Mouse (Mus musculus) heart, adult 2 months (tissue): ENCODE results near the gene Morf4l1.

ENCODE experiments used
- CTCF ChIP-seq: fragments of 200-600 bp; IDR thresholded peaks from 2 replicates; pipeline ENCODE4 v1.8.1; 2022; ENCODE audit warnings: antibody characterized with exemption, mild to moderate bottlenecking, moderate library complexity
- EP300 ChIP-seq: fragments of 200-500 bp; IDR thresholded peaks from 2 replicates; pipeline ENCODE4 v1.6.1; 2011; ENCODE audit warnings: low read depth, low read length, control low read depth; ENCODE audit not compliant: insufficient read depth
- POLR2A ChIP-seq: fragments of 200-500 bp; IDR thresholded peaks from 2 replicates; pipeline ENCODE4 v1.6.1; 2011; ENCODE audit warnings: mild to moderate bottlenecking, low read depth, low read length, control low read depth; ENCODE audit not compliant: insufficient read depth

DNA sequence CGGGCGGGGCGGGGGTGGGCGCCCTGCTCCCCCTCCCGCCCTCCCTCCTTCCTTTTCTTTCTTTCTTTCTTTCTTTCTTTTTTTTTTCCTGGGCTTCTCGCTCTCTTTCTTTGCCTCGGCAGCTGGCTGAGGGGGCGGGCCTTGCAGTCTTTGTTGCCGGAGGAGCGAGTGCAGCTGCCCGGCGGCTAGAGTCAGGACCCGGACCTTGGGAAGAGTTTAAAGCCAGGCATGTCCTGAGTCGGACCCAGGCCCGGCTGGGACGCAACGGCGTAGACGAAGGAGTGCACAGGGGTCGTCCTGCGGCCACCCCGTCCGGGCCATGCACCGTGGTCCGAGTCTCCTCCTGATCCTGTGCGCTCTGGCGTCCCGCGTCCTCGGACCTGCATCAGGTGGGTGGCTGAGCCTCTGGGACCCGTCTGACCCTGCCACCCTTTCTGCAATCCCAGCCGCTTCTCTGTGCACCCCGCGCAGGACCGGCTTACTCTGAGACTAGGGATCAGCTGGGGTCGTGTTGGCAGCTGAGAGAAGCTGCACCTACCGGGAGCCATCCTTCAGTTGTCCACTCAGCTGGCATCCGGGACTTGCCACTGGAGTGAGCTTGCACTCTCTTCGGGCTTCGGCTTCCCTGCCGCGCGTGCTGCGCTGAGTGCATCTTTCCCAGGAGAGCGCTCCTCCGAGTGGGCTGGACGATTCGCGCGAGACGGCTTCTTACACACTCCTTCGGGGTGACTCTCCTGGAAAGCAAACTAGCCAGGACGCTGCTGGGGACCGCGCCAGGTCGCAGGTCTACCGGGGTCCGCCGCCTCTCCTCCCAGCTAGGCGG lies 48.6 kb upstream of the Morf4l1 start, which contains the start of gene Adamts7:
- TF ChIP-seq CTCF (no peak), POLR2A (0 out of 2 replicates have a peak, but pooled peaks have one; percentile 26), EP300 (no peak)
